Mouse (Mus musculus): Measurements from ENCODE around the gene Rbfox2.

DNA sequence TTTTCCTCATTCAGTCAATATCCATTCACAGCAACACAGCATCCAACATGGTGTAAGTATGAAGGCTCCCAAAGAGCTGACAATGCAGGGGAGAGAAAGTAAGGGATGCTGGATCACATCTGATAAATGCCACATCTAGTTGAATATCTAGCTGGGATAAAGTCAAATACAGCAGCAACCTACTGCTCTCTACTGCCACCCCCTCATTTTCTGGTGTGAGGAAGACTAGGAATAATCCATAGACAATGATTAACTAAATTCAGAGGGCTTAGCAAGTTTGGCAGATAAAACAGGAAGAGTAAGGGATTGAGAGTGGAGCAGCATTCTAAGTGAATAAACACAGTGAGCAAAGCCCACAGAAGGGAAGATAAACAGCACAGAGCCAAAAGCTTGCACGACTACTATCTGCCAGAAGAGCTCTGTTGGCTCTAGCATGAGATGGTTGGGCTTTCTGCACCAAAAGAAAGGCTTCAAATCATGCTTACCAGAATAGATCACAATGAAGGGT is 140.5 kb downstream of the Rbfox2 start:
- TF ChIP-seq CTCF (IDR thresholded peaks at IDR 0.05; ENCODE audit: borderline replicate concordance, insufficient read depth, low read depth, low read length): no peak
- TF ChIP-seq POLR2A (IDR thresholded peaks at IDR 0.05; ENCODE audit: borderline replicate concordance, insufficient read depth, low read length): no peak

All from cerebellum, adult 2 months (tissue).